30 mouse cellular contexts compared by ENCODE assay signal in genomic region chr12:31083407-31083806, GRCm38 (mm10). TPM values are rescaled to one million over a fixed set of nuclear protein-coding genes. Genes with fewer than 3 reads are reported as not detected.
DNase-seq lines count a peak whose midpoint lies in the region; ATAC-seq and TF ChIP-seq lines count a peak whose summit lies in the region.
"Had no signal": no experiment of that assay in that cellular context is flagged by ENCODE, and none has a peak within 500 bp of the region (broad histone marks: within the 10 kb centered on the region; RNA-seq: fewer than 3 reads in every experiment).

No protein-coding gene starts in this region.

- DNase-seq in lung, postnatal 0 days (ENCODE audit: low spot score) = peak; percentile 36
- DNase-seq in lung, postnatal 10 days = no peak
- no peak for DNase-seq in spleen, postnatal 10 days (ENCODE audit: low spot score in 2 of 2)
- DNase-seq: adrenal gland, adult 2 months; cerebellum, adult 11-12 months; cerebellum, postnatal 14 days; gastrocnemius, postnatal 25 days; heart, postnatal 36 days; kidney, adult 9 months; kidney, postnatal 4 days; layer of hippocampus, adult 9-11 months; thymus, postnatal 25 days had no signal

- no peaks in the 10 kb centered on the region for H3K36me3 ChIP-seq in intestine, embryonic 15.5 days
- H3K36me3 ChIP-seq in intestine, postnatal 0 days (ENCODE audit: control insufficient read depth, insufficient read depth) = no peaks in the 10 kb centered on the region
- no peaks in the 10 kb centered on the region for H3K36me3 ChIP-seq in lung, postnatal 0 days (ENCODE audit: insufficient read depth, low read length)
- H3K36me3 ChIP-seq in intestine, embryonic 16.5 days (ENCODE audit: control insufficient read depth, insufficient read depth, low read length) = no peaks in the 10 kb centered on the region
- no peaks in the 10 kb centered on the region for H3K36me3 ChIP-seq in stomach, embryonic 15.5 days
- H3K36me3 ChIP-seq: embryonic facial prominence, embryonic 13.5 days; forebrain, embryonic 12.5 days; heart, embryonic 15.5 days; hindbrain, embryonic 13.5 days; limb, embryonic 13.5 days; lung, embryonic 15.5 days; neural tube, embryonic 15.5 days had no signal

- H3K4me2 ChIP-seq in intestine, embryonic 15.5 days (replicated peaks) = no peak overlapping the region
- no peak overlapping the region for H3K4me2 ChIP-seq in intestine, postnatal 0 days (replicated peaks; ENCODE audit: low read depth)
- no peak overlapping the region for H3K4me2 ChIP-seq in lung, postnatal 0 days (replicated peaks; ENCODE audit: low read depth, low read length)
- no peak overlapping the region for H3K4me2 ChIP-seq in intestine, embryonic 16.5 days (ENCODE audit: low read depth, low read length)
- no peak overlapping the region for H3K4me2 ChIP-seq in stomach, embryonic 15.5 days
- H3K4me2 ChIP-seq: embryonic facial prominence, embryonic 13.5 days; forebrain, embryonic 12.5 days; heart, embryonic 15.5 days; hindbrain, embryonic 13.5 days; limb, embryonic 13.5 days; lung, embryonic 15.5 days; neural tube, embryonic 15.5 days had no signal

- peak; percentile 62; the same call in 1 of the 2 replicates for ATAC-seq in intestine, embryonic 15.5 days
- ATAC-seq in intestine, postnatal 0 days = no peak
- ATAC-seq in lung, postnatal 0 days = peak; percentile 40; the same call in 1 of the 2 replicates
- peak; percentile 63 for ATAC-seq in intestine, embryonic 16.5 days
- peak; percentile 76 for ATAC-seq in stomach, embryonic 15.5 days (ENCODE audit: insufficient read depth, low FRiP score, low read depth)
- ATAC-seq in granulocyte monocyte progenitor cell, adult 5-6 weeks (replicated peaks; ENCODE audit: poor library complexity, severe bottlenecking) = no peak
- ATAC-seq: midbrain, embryonic 16.5 days; Patski had no signal

- H3K9me3 ChIP-seq in intestine, embryonic 15.5 days = no peaks in the 10 kb centered on the region
- no peaks in the 10 kb centered on the region for H3K9me3 ChIP-seq in intestine, postnatal 0 days (ENCODE audit: control insufficient read depth)
- no peaks in the 10 kb centered on the region for H3K9me3 ChIP-seq in lung, postnatal 0 days (ENCODE audit: low read length)
- no peaks in the 10 kb centered on the region for H3K9me3 ChIP-seq in intestine, embryonic 16.5 days (ENCODE audit: control insufficient read depth, low read length)
- no peaks in the 10 kb centered on the region for H3K9me3 ChIP-seq in stomach, embryonic 15.5 days
- H3K9me3 ChIP-seq: embryonic facial prominence, embryonic 13.5 days; forebrain, embryonic 12.5 days; heart, embryonic 15.5 days; hindbrain, embryonic 13.5 days; limb, embryonic 13.5 days; lung, embryonic 15.5 days; neural tube, embryonic 15.5 days had no signal

- no peaks in the 10 kb centered on the region for H3K4me1 ChIP-seq in intestine, embryonic 15.5 days (replicated peaks)
- H3K4me1 ChIP-seq in intestine, postnatal 0 days (replicated peaks; ENCODE audit: control insufficient read depth, insufficient read depth, low read length) = no peaks in the 10 kb centered on the region
- no peaks in the 10 kb centered on the region for H3K4me1 ChIP-seq in lung, postnatal 0 days (ENCODE audit: insufficient read depth, low read depth, low read length)
- no peaks in the 10 kb centered on the region for H3K4me1 ChIP-seq in intestine, embryonic 16.5 days (ENCODE audit: control insufficient read depth, insufficient read depth, low read length)
- no peaks in the 10 kb centered on the region for H3K4me1 ChIP-seq in stomach, embryonic 15.5 days
- H3K4me1 ChIP-seq: embryonic facial prominence, embryonic 13.5 days; forebrain, embryonic 12.5 days; hindbrain, embryonic 13.5 days; limb, embryonic 13.5 days; lung, embryonic 15.5 days; neural tube, embryonic 15.5 days had no signal

- no peak for TF ChIP-seq CTCF in intestine, postnatal 0 days (IDR thresholded peaks at IDR 0.05; ENCODE audit: low read depth)
- no peak for TF ChIP-seq CTCF in lung, postnatal 0 days (IDR thresholded peaks at IDR 0.05)

- H3K9ac ChIP-seq in intestine, embryonic 15.5 days = no peak overlapping the region
- H3K9ac ChIP-seq in intestine, postnatal 0 days (ENCODE audit: low read depth, low read length) = no peak overlapping the region
- H3K9ac ChIP-seq in lung, postnatal 0 days (replicated peaks; ENCODE audit: low read depth) = no peak overlapping the region
- no peak overlapping the region for H3K9ac ChIP-seq in intestine, embryonic 16.5 days (ENCODE audit: low read depth, low read length)
- no peak overlapping the region for H3K9ac ChIP-seq in stomach, embryonic 15.5 days
- H3K9ac ChIP-seq: embryonic facial prominence, embryonic 13.5 days; forebrain, embryonic 12.5 days; heart, embryonic 15.5 days; hindbrain, embryonic 13.5 days; limb, embryonic 13.5 days; lung, embryonic 15.5 days; neural tube, embryonic 15.5 days had no signal

- H3K4me3 ChIP-seq in intestine, embryonic 15.5 days (replicated peaks) = no peak overlapping the region
- H3K4me3 ChIP-seq in intestine, postnatal 0 days (ENCODE audit: low read depth, low read length) = no peak overlapping the region
- H3K4me3 ChIP-seq in lung, postnatal 0 days (ENCODE audit: low read depth, low read length) = no peak overlapping the region
- no peak overlapping the region for H3K4me3 ChIP-seq in intestine, embryonic 16.5 days (ENCODE audit: low read length)
- H3K4me3 ChIP-seq in stomach, embryonic 15.5 days (replicated peaks) = no peak overlapping the region
- H3K4me3 ChIP-seq: embryonic facial prominence, embryonic 13.5 days; erythroblast, embryonic 14.5 days; forebrain, embryonic 12.5 days; heart, embryonic 15.5 days; hindbrain, embryonic 13.5 days; limb, embryonic 13.5 days; lung, embryonic 15.5 days; neural tube, embryonic 15.5 days had no signal

- H3K27ac ChIP-seq in intestine, embryonic 15.5 days = no peak overlapping the region
- H3K27ac ChIP-seq in intestine, postnatal 0 days (ENCODE audit: low read depth, low read length) = no peak overlapping the region
- H3K27ac ChIP-seq in lung, postnatal 0 days (ENCODE audit: low read length) = no peak overlapping the region
- H3K27ac ChIP-seq in intestine, embryonic 16.5 days (ENCODE audit: low read length) = 0 out of 2 replicates have a peak overlapping the region, but pooled peaks have one; percentile 3
- peak overlapping the region; percentile 74 for H3K27ac ChIP-seq in stomach, embryonic 15.5 days
- H3K27ac ChIP-seq: embryonic facial prominence, embryonic 13.5 days; forebrain, embryonic 12.5 days; heart, embryonic 15.5 days; hindbrain, embryonic 13.5 days; limb, embryonic 13.5 days; lung, embryonic 15.5 days; macrophage; neural tube, embryonic 15.5 days had no signal

- 67% methylated on average over 4 of the region's 4 CpGs for WGBS in intestine, embryonic 15.5 days
- 48% methylated on average over 4 of the region's 4 CpGs for WGBS in intestine, postnatal 0 days
- WGBS in lung, postnatal 0 days = 32% methylated on average over 4 of the region's 4 CpGs
- WGBS in intestine, embryonic 16.5 days = 62% methylated on average over 4 of the region's 4 CpGs
- 52% methylated on average over 4 of the region's 4 CpGs for WGBS in stomach, embryonic 15.5 days

- H3K27me3 ChIP-seq in intestine, embryonic 15.5 days (replicated peaks) = no peaks in the 10 kb centered on the region
- no peaks in the 10 kb centered on the region for H3K27me3 ChIP-seq in intestine, postnatal 0 days (replicated peaks; ENCODE audit: control insufficient read depth, insufficient read depth, low read length)
- no peaks in the 10 kb centered on the region for H3K27me3 ChIP-seq in lung, postnatal 0 days (replicated peaks; ENCODE audit: insufficient read depth, low read length)
- H3K27me3 ChIP-seq in intestine, embryonic 16.5 days (replicated peaks; ENCODE audit: control insufficient read depth, insufficient read depth, low read length) = no peaks in the 10 kb centered on the region
- no peaks in the 10 kb centered on the region for H3K27me3 ChIP-seq in stomach, embryonic 15.5 days (replicated peaks)
- H3K27me3 ChIP-seq: embryonic facial prominence, embryonic 13.5 days; forebrain, embryonic 12.5 days; hindbrain, embryonic 13.5 days; limb, embryonic 13.5 days; lung, embryonic 15.5 days; neural tube, embryonic 15.5 days had no signal

- TF ChIP-seq EP300 in lung, postnatal 0 days (IDR thresholded peaks at IDR 0.05) = no peak

RNA-seq across cellular contexts. Expression of gene Fam110c, which starts 9.7 kb away (rescaled TPM):
- polyA plus RNA-seq in intestine, embryonic 15.5 days (2015; fragmentation: Nextera tagmentation; extraction: Ambion mirVana) = 8.8 and 9.0 TPM in 2 replicates
- 7.3 and 7.7 TPM in 2 replicates for polyA plus RNA-seq in intestine, postnatal 0 days (2015; fragmentation: Nextera tagmentation; extraction: Ambion mirVana)
- polyA plus RNA-seq in lung, postnatal 0 days (2015; fragmentation: Nextera tagmentation; extraction: Ambion mirVana) = 2.7 and 3.1 TPM in 2 replicates
- polyA plus RNA-seq in intestine, embryonic 16.5 days (2015; fragmentation: Nextera tagmentation; extraction: Ambion mirVana) = 10.4 and 11.0 TPM in 2 replicates
- 10.1 and 11.2 TPM in 2 replicates for polyA plus RNA-seq in stomach, embryonic 15.5 days (2015; fragmentation: Nextera tagmentation; extraction: Ambion mirVana)
- not detected in 2 replicates for total RNA-seq in granulocyte monocyte progenitor cell, adult 5-6 weeks (2014; fragmentation: Nextera tagmentation)
- 0.31 TPM in 1 of 2 replicates, not detected in the other for total RNA-seq in granulocyte monocyte progenitor cell, adult 5-6 weeks (2017)
- total RNA-seq: gastrocnemius, postnatal 25 days; left cerebral cortex, adult 18-20 months; left cerebral cortex, postnatal 25 days had no signal
- polyA plus RNA-seq: erythroblast, embryonic 14.5 days; midbrain, embryonic 16.5 days; Patski had no signal

Comparison
In these comparisons a context has a peak if more than half of its experiments do, and no peak if none do; other contexts are left out.
1. ATAC-seq: peak in intestine, embryonic 15.5 days (single experiment), lung, postnatal 0 days (single experiment), intestine, embryonic 16.5 days (single experiment) and stomach, embryonic 15.5 days (single experiment); none in intestine, postnatal 0 days (single experiment) and granulocyte monocyte progenitor cell, adult 5-6 weeks (single experiment).
2. H3K27ac ChIP-seq: peak in intestine, embryonic 16.5 days (single experiment) and stomach, embryonic 15.5 days (single experiment); none in intestine, embryonic 15.5 days (single experiment), intestine, postnatal 0 days (single experiment) and lung, postnatal 0 days (single experiment).